Mouse (Mus musculus) kidney, postnatal 0 days (tissue): ENCODE data around the gene Tfe3. TPM values are rescaled to one million over a fixed set of nuclear protein-coding genes. Genes with fewer than 3 reads are reported as not detected.

Source experiments
- ATAC-seq: fragments of 200-750 bp; cut with Nextera tagmentation; replicated peaks from 2 replicates; pipeline ENCODE4 v1.8.0; 2017; ENCODE audit warnings: low read depth, moderate number of reproducible peaks, moderate TSS enrichment, moderate library complexity; ENCODE audit not compliant: low FRiP score
- DNase-seq: peaks from one replicate; pipeline ENCODE4 v3.0.0-alpha.2; 2016; ENCODE audit warnings: low spot score
- H3K27ac ChIP-seq: fragments of 300-500 bp; sonication (generic); 2 replicates; pipeline ENCODE4 v1.5.1; 2014; ENCODE audit warnings: mild to moderate bottlenecking
- H3K27me3 ChIP-seq: fragments of 300-500 bp; sonication (generic); 2 replicates; pipeline ENCODE4 v1.6.1; 2014; ENCODE audit warnings: low read length, mixed read lengths; ENCODE audit not compliant: insufficient read depth
- H3K36me3 ChIP-seq: fragments of 300-500 bp; sonication (generic); 2 replicates; pipeline ENCODE4 v1.6.1; 2014; ENCODE audit warnings: low read length, mixed read lengths; ENCODE audit not compliant: insufficient read depth
- H3K4me1 ChIP-seq: fragments of 300-500 bp; sonication (generic); replicated peaks from 2 replicates; pipeline ENCODE4 v1.6.1; 2014; ENCODE audit warnings: antibody characterized with exemption, low read length, mixed read lengths; ENCODE audit not compliant: insufficient read depth
- H3K4me2 ChIP-seq: fragments of 300-500 bp; sonication (generic); 2 replicates; pipeline ENCODE4 v1.6.1; 2014; ENCODE audit warnings: mild to moderate bottlenecking, low read length, moderate library complexity, mixed read lengths
- H3K4me3 ChIP-seq: fragments of 300-500 bp; sonication (generic); replicated peaks from 2 replicates; pipeline ENCODE4 v1.5.1; 2014; ENCODE audit warnings: low read depth, low read length
- H3K9ac ChIP-seq: fragments of 300-500 bp; sonication (generic); 2 replicates; pipeline ENCODE4 v1.6.1; 2014; ENCODE audit warnings: low read depth, low read length
- H3K9me3 ChIP-seq: fragments of 300-500 bp; sonication (generic); replicated peaks from 2 replicates; pipeline ENCODE4 v1.6.1; 2016; ENCODE audit warnings: low read length, inconsistent platforms, mixed read lengths
- CTCF ChIP-seq: IDR thresholded peaks from 2 replicates; pipeline ENCODE4 v1.5.1; 2016; ENCODE audit warnings: antibody characterized with exemption, low read depth, mild to moderate bottlenecking, moderate library complexity
- WGBS: fragments of 180-500 bp; shearing (Covaris S2); extraction: QIAGEN DNeasy Blood & Tissue Kit; methylation state at CpG from one replicate; pipeline ENCODE4 v1.1.7; 2014; 5-methylcytosine and 5-hydroxymethylcytosine counted together
- polyA plus RNA-seq: library from polyadenylated mRNA; unstranded; fragments of >200 nt; fragmentation: Nextera tagmentation; extraction: Ambion mirVana; gene quantifications from 2 replicates; pipeline ENCODE4 v1.2.1, GENCODE M21; 2015

The Tfe3 gene
- polyA plus RNA-seq, 1 experiment from 2014 or later: 22.9 TPM

- Histone ChIP-seq H3K9ac (0 out of 2 replicates have a peak overlapping the region, but pooled peaks have one; percentile 8), H3K4me1 (no peaks in the 10 kb centered on the region), H3K27ac (peak overlapping the region; percentile 71), H3K27me3 (no peaks in the 10 kb centered on the region), H3K4me3 (peak overlapping the region; percentile 16; the same call in 1 of the 2 replicates), H3K4me2 (peak overlapping the region; percentile 67), H3K9me3 (no peaks in the 10 kb centered on the region), H3K36me3 (0 out of 2 replicates have a peak, but pooled peaks cover 12% of the 10 kb centered on the region)
- no peak for TF ChIP-seq CTCF
- ATAC-seq: no peak
- WGBS: 25% methylated on average over 13 of the region's 13 CpGs
- DNase-seq: peak; percentile 32
These were observed 2.9 kb downstream of the Tfe3 start for GRCm38 (mm10) chrX:7765281-7765670.

- Histone ChIP-seq H3K4me2 (peak overlapping the region; percentile 67), H3K36me3 (0 out of 2 replicates have a peak, but pooled peaks cover 15% of the 10 kb centered on the region), H3K9me3 (no peaks in the 10 kb centered on the region), H3K27me3 (no peaks in the 10 kb centered on the region), H3K4me1 (no peaks in the 10 kb centered on the region), H3K4me3 (peak overlapping the region; percentile 16; the same call in 1 of the 2 replicates), H3K9ac (0 out of 2 replicates have a peak overlapping the region, but pooled peaks have one; percentile 8), H3K27ac (peak overlapping the region; percentile 71)
- ATAC-seq (peak; percentile 71), DNase-seq (peak; percentile 54)
- WGBS: 27% methylated on average over 11 of the region's 11 CpGs
- TF ChIP-seq CTCF: no peak
These were observed 3.4 kb downstream of the Tfe3 start for GRCm38 (mm10) chrX:7765764-7766163.

GRCm38 (mm10) chrX:7769302-7770017 lies 7.1 kb downstream of the Tfe3 start:
- H3K4me1 ChIP-seq: no peaks in the 10 kb centered on the region
- H3K4me3 ChIP-seq: no peak overlapping the region
- H3K9me3 ChIP-seq: no peaks in the 10 kb centered on the region
- H3K27ac ChIP-seq: no peak overlapping the region
- no peak overlapping the region for H3K9ac ChIP-seq
- no peak overlapping the region for H3K4me2 ChIP-seq
- no peaks in the 10 kb centered on the region for H3K27me3 ChIP-seq
- DNase-seq (no peak), ATAC-seq (no peak)
- no peak for TF ChIP-seq CTCF
- 0 out of 2 replicates have a peak, but pooled peaks cover 22% of the 10 kb centered on the region for H3K36me3 ChIP-seq
- 81% methylated on average over 7 of the region's 7 CpGs for WGBS

- TF ChIP-seq CTCF: peak; percentile 57
- H3K4me1 ChIP-seq: no peaks in the 10 kb centered on the region
- H3K4me2 ChIP-seq: no peak overlapping the region
- H3K9me3 ChIP-seq: no peaks in the 10 kb centered on the region
- H3K4me3 ChIP-seq: no peak overlapping the region
- no peak overlapping the region for H3K27ac ChIP-seq
- DNase-seq (no peak), ATAC-seq (no peak)
- H3K9ac ChIP-seq: no peak overlapping the region
- H3K27me3 ChIP-seq: no peaks in the 10 kb centered on the region
- WGBS: 47% methylated on average over 2 of the region's 2 CpGs
- H3K36me3 ChIP-seq: 0 out of 2 replicates have a peak, but pooled peaks cover 20% of the 10 kb centered on the region
These were observed 10.4 kb downstream of the Tfe3 start for GRCm38 (mm10) chrX:7772766-7773165.

GRCm38 (mm10) chrX:7775501-7776205 lies 13.3 kb downstream of the Tfe3 start:
- ATAC-seq (no peak), DNase-seq (no peak)
- Histone ChIP-seq H3K4me2 (no peak overlapping the region), H3K9ac (no peak overlapping the region), H3K4me3 (no peak overlapping the region), H3K4me1 (no peaks in the 10 kb centered on the region), H3K27ac (no peak overlapping the region), H3K9me3 (no peaks in the 10 kb centered on the region), H3K27me3 (no peaks in the 10 kb centered on the region), H3K36me3 (0 out of 2 replicates have a peak, but pooled peaks cover 8% of the 10 kb centered on the region)
- 72% methylated on average over 9 of the region's 9 CpGs for WGBS
- TF ChIP-seq CTCF: no peak

GRCm38 (mm10) chrX:7776329-7777082 lies 14.1 kb downstream of the Tfe3 start:
- WGBS: 55% methylated on average over 8 of the region's 8 CpGs
- H3K9ac ChIP-seq: no peak overlapping the region
- 0 out of 2 replicates have a peak, but pooled peaks cover 6% of the 10 kb centered on the region for H3K36me3 ChIP-seq
- no peaks in the 10 kb centered on the region for H3K27me3 ChIP-seq
- no peaks in the 10 kb centered on the region for H3K4me1 ChIP-seq
- DNase-seq (peak; percentile 39), ATAC-seq (no peak; the same call in 1 of the 2 replicates)
- H3K4me2 ChIP-seq: no peak overlapping the region
- H3K9me3 ChIP-seq: no peaks in the 10 kb centered on the region
- H3K4me3 ChIP-seq: no peak overlapping the region
- H3K27ac ChIP-seq: no peak overlapping the region
- TF ChIP-seq CTCF: peak; percentile 76
